Mouse (Mus musculus) adrenal gland, adult 18-20 months (tissue): ENCODE measurements around the gene Pisd. TPM values are rescaled to one million over a fixed set of nuclear protein-coding genes. Genes with fewer than 3 reads are reported as not detected.
"Not testable (repeated sequence)": the region's sequence is repeated elsewhere in the genome, so short reads cannot be mapped to it uniquely, and the experiment has no call there.

Source experiments
- DNase-seq, 2 experiments: peaks; one replicate each; pipeline ENCODE4 v3.0.0; 2021 to 2022; ENCODE audit warnings: low spot score in 2 of 2
- total RNA-seq, 2 experiments: library from RNA; stranded (reverse); gene quantifications; 1 replicate in 1 of 2; 2 replicates in 1 of 2; pipeline ENCODE4 v1.2.3; 2021

Gene Pisd
- total RNA-seq, 2 experiments from 2014 or later = 62.7 to 63.9 TPM

DNA sequence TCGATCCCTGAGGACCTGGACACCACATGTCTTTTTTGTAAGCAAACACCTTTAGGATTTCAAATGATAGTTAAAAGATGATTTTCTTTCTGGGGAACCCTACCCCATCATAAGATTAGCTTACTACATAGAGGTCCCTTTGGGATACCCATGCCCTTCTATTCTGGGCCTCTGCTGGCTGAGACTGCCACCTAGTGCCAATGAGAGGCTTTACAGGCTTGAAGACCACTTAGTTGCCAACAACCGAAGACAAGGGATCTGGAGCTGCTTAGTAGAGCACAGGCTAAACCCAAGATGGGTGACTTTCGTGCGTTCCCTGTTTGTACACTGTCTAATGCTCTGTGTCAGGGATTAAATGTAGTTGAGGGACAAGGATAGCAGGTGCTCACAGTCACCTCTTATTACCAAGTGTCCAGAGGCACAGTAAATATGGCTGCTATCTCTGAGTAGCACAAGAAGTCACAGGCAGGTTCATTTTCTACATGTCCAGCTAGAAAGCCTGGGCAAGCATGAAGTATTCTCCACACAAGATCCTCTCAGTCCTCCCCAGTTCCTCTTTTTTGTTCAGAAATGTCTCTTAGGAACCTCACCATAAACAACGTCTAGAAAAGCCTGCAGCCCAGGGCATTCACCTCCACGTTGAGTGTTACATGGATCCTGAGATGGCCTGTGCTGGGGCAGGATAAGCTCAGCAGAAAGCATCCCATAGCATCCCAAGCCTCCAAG, 37.6 kb downstream of the Pisd start:
- DNase-seq = peak; percentile 37 to 52

- peak; percentile 56 to 61 for DNase-seq
These were observed 39.5 kb downstream of the Pisd start for GRCm38 (mm10) chr5:32745705-32746655.

GRCm38 (mm10) chr5:32742149-32742548, 43.3 kb downstream of the Pisd start:
- DNase-seq = no peak

DNA sequence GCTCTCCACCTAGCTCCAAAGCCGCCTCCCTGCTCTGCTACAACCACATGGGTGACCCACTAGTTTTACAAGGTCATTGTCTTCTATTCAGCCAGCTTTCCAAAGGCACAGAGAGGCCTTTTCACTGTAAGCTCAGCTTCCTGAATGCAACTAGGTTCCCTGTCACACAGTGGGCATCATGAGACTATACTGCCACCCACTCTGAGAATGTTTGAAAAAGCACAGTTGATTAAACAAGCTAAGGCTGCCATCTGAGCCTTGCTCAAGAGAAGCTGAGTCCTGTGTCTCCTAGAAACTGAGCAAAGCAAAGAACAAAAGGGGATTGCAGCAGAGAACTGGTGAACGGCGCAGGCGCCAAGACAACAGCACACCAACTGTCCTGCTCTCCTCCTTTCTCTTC, 44.1 kb downstream of the Pisd start:
- not testable (repeated sequence) for DNase-seq

DNA sequence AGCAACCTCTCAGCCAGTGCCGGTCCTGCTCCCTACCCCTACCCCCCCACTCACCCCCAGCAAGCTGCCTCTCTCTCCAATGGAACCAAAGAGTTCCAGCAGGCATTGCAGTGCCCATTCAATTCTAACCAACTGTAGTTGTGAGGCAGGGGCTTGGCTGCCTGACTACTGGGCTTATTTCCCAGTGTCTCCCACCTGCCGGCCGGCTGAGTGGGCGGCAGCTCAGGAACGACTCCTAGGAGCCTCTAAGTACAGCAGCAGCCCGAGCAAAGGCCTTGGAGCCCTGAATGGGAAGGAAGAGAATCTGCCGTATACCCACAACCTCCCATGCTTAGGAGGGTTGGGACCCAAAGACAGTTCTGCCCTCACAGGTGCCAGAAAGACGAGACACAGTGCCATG, 44.6 kb downstream of the Pisd start:
- not testable (repeated sequence) for DNase-seq

GRCm38 (mm10) chr5:32740138-32740537, 45.3 kb downstream of the Pisd start:
- no peak for DNase-seq

DNA sequence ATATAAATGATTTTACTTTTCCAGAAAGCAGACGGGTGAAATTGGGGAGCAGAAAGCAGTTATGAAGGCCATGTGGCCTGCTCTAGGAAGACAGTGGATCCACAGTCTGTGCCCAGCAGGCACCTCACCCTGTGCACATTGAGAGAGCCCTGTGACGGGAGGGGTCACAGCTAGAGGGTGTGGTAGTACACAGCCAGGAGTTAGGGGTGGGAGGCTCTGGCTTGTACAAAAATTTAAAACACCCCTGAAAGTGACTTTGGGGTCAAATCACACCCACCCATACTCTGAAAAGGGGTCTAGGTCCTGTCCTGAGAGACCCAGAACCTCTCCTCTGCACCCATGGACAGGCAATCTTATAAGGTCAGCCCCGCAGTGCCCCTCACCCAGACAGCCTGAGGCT, 48.7 kb downstream of the Pisd start:
- DNase-seq = not testable (repeated sequence)

DNA sequence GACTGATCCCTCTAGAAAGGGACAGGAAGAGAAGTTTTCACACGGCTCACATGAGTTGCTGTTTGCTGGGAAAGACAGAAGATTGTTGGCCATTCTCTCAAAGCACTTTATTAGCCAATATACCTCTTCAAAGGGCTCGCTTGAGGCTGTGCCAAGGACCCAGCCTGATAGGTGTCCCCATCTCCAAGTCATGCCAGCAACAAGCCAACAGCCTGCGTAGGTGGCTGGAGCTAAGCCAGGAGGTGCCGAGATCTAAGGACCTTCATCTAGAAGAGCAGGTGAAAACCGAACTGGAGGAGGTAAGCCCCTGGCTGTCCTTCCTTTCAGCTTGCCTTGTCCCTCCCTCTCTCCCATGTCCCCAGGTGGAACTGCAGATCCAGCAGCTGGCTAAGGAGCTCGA, 49.7 kb downstream of the Pisd start:
- DNase-seq = no peak

- DNase-seq = not testable (repeated sequence)
These were observed 51.6 kb downstream of the Pisd start for GRCm38 (mm10) chr5:32733892-32734291.

DNA sequence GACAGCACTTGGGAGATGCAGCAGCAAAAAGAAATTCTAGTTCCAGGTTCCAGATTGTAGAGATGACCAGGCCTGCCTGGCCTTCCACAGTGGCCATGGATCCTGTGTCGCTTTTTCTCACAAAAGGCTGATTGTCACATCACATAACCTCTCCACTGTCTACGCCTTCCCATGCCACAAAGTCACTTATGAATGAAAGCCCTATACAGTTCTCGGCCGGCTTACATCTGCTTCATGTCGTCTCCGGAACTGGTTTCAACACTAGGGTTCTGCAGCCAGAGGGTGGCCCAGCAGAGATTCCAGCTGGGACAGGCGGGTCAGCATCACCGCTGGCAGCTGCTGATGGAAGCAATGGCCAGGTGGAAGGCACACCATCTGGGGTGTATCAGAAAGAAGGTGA, 56.6 kb downstream of the Pisd start:
- peak in 1 of 2 experiments; percentile 2 for DNase-seq

DNA sequence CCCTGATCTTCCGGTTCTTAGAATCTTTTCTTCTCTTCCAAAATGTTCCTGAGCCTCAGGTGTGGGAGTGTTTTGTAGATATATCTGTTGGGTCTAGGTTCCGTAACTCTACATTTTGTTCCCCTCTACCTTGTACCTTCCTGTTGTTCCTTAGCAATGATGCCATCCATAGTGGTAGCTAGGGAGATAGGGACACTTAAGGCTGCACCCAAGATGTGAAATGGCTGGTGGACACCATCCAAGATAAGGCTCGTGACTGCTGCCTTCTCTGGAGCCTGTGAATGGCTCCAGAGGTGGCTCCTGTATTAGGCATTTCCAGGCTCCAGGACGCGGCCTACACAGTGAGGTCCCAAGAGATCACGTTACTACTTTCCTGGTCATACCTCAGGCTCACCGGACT, 57.1 kb downstream of the Pisd start:
- no peak for DNase-seq

- not testable (repeated sequence) for DNase-seq
These were observed 60.0 kb downstream of the Pisd start for GRCm38 (mm10) chr5:32725397-32725796.

GRCm38 (mm10) chr5:32723981-32724380, 61.5 kb downstream of the Pisd start:
- DNase-seq = no peak

DNA sequence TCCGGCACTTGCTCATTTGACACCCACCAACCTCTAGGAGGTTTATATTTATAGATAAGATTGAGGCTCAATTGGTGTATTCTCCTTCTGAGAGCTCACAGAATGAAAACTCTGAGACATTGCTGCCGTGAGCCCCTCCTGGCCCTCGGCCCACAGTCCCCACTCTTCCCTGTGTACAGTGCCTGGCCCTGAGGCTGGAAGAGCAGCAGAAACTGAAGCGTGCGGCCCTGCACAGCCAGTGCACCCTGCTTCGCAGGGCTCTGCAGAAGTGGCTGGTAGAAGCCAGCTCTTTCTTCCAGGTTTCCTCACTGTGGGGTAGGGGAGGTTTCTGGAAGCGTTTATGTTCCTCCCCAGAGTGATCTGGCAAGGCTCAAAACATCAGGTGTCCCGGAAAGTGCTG, 62.7 kb downstream of the Pisd start:
- not testable (repeated sequence) for DNase-seq

DNA sequence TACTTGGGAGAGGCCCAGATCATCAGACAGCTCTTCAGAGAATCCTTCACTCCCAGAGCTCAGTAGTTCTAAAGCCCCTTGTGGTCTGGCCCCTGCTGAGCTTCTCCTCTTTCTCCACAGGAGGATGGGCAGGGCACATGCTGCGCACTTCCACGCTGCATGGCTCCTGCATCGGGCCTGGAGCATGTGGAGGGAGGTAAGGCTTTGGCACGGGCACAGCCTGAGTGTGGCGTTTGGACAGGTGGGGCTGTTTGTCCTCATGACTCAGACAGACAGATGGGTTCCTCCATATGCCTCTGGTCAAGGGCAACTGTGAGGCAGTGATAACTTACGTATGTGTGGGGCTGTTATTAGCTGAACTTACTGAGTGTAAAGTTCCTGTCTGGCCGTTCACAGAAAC, 63.2 kb downstream of the Pisd start:
- no peak for DNase-seq

DNA sequence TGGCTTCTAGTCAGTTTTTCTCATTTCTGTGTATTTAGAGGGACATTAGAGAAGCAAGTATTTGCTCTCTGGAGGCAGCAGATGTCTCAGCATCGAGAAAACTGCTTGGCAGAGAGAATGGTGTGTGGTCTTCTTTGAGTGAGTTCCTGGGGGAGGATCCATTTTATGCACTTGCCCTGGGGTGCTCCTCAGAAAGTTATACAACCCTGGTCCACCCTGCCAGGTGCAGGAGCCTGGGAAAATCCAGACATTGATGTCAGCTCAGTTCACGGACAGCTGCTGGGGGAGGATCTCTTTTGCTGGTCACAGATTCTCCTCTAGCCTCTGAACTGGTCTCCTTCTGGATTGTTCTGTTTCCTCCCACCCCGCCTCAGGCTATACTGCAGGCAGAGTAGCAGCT, 64.1 kb downstream of the Pisd start:
- no peak for DNase-seq

DNA sequence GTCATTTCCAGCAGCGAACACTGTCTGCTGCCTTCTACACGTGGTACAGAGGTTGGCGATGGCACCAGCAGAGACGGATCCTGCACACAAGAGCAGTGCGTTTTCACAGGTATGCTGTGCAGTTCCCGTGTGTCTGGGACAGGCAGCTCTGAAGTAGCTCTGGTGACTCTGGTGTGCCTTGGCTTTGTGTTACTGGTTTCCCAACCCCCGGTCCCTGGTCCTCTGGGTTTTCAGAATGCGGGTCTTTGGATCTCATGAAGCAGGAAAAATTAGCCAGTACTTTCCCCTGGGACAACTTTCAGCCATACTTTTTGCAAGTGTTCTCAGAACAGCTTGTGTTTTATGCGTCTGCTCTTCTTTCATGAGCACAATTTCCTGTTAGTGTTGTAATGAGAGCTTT, 65.0 kb downstream of the Pisd start:
- no peak for DNase-seq

DNA sequence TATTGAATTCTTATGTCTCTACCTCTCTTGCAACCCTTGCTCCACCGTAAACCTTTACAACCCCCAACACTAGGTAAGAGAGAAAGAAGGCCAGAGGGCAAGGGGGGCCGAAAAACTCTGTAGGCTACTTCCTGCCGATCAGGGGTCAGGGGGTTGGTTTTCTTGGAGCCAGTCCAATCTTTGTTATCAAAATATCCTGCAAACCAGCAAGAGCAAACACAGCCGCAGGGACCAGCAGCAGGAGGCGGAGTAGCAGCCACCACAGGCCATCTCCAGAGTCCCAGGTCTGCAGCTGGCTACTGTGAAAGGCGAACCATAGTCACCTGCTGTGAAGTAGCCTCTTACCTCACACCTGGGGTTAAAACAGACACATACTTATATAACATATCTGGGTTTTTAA, 66.5 kb downstream of the Pisd start:
- DNase-seq = no peak

- DNase-seq = no peak
These were observed 67.7 kb downstream of the Pisd start for GRCm38 (mm10) chr5:32717726-32718125.

- peak; percentile 88 to 89 for DNase-seq
These were observed 71.6 kb downstream of the Pisd start for GRCm38 (mm10) chr5:32713703-32714467.

- no peak for DNase-seq
These were observed 72.3 kb downstream of the Pisd start for GRCm38 (mm10) chr5:32713042-32713702.
